Mouse (Mus musculus) spleen, postnatal 4 days (tissue): ENCODE data around the gene Slc25a4.
"Not testable (repeated sequence)": the region's sequence is repeated elsewhere in the genome, so short reads cannot be mapped to it uniquely, and the experiment has no call there.

Source experiments
- DNase-seq, 2 experiments: peaks; one replicate each; pipeline ENCODE4 v3.0.0; 2022; ENCODE audit warnings: low spot score in 2 of 2

The Slc25a4 gene

GRCm38 (mm10) chr8:46210404-46211315, at the start of gene Slc25a4:
Gene Slc25a4 (minus strand): TSS chr8:46211284.
- DNase-seq, result peak; percentile 88 to 94

GRCm38 (mm10) chr8:46257921-46258682, 47.0 kb upstream of the Slc25a4 start:
- no peak for DNase-seq

- DNase-seq, result no peak
Measured at GRCm38 (mm10) chr8:46252456-46252855, 41.4 kb upstream of the Slc25a4 start.

- no peak for DNase-seq
Measured at GRCm38 (mm10) chr8:46251561-46251960, 40.5 kb upstream of the Slc25a4 start.

GRCm38 (mm10) chr8:46246346-46246745, 35.3 kb upstream of the Slc25a4 start:
- DNase-seq, result no peak

- DNase-seq, result no peak
Measured at GRCm38 (mm10) chr8:46242946-46243345, 31.9 kb upstream of the Slc25a4 start.

- peak; percentile 70 to 86 for DNase-seq
Measured at GRCm38 (mm10) chr8:46241568-46242374, 30.7 kb upstream of the Slc25a4 start.

- DNase-seq, result no peak
Measured at GRCm38 (mm10) chr8:46236441-46237223, 25.5 kb upstream of the Slc25a4 start.

GRCm38 (mm10) chr8:46234736-46235135, 23.7 kb upstream of the Slc25a4 start:
- no peak for DNase-seq

GRCm38 (mm10) chr8:46232798-46233197, 21.7 kb upstream of the Slc25a4 start:
- DNase-seq, result no peak

GRCm38 (mm10) chr8:46231968-46232367, 20.9 kb upstream of the Slc25a4 start:
- not testable (repeated sequence) for DNase-seq

- no peak for DNase-seq
Measured at GRCm38 (mm10) chr8:46226622-46227021, 15.5 kb upstream of the Slc25a4 start.

- no peak for DNase-seq
Measured at GRCm38 (mm10) chr8:46225501-46225900, 14.4 kb upstream of the Slc25a4 start.

GRCm38 (mm10) chr8:46220566-46220965, 9.5 kb upstream of the Slc25a4 start:
- DNase-seq, result no peak

- no peak for DNase-seq
Measured at GRCm38 (mm10) chr8:46216838-46217237, 5.8 kb upstream of the Slc25a4 start.

- no peak for DNase-seq
Measured at GRCm38 (mm10) chr8:46213971-46214480, 2.9 kb upstream of the Slc25a4 start.

GRCm38 (mm10) chr8:46212194-46212593, 1.1 kb upstream of the Slc25a4 start:
- no peak for DNase-seq

GRCm38 (mm10) chr8:46211611-46212071, 557 bp upstream of the Slc25a4 start:
- no peak for DNase-seq

- DNase-seq, result peak; percentile 15 to 64
Measured at GRCm38 (mm10) chr8:46209057-46209456, 2.0 kb downstream of the Slc25a4 start.

- DNase-seq, result peak in 1 of 2 experiments; percentile 17
Measured at GRCm38 (mm10) chr8:46208354-46208753, 2.7 kb downstream of the Slc25a4 start.

- DNase-seq, result no peak
Measured at GRCm38 (mm10) chr8:46206107-46206506, 5.0 kb downstream of the Slc25a4 start.
